ENCODE assay signal across 19 mouse cellular contexts in the genomic region with DNA sequence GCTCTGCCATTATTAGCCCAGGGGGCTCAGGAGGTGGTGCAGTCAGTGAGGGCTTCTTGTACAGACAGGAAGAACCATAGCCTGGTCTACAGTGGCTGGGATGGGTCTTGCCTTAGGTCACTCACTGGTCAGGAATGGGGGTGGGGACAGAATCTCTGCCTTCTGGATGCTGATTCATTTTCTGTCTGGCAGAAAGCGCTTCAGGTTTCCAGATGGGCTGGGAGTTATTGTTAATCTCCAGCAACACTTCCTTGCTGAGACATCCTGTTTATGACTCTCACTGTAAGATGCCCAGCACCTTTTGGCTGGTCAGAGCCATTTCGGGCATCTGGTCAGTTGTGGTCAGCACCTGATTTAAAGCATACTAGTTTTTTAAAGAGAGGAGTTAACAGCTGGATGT. TPM values are rescaled to one million over a fixed set of nuclear protein-coding genes. Genes with fewer than 3 reads are reported as not detected.
DNase-seq lines count a peak whose midpoint lies in the region; ATAC-seq and TF ChIP-seq lines count a peak whose summit lies in the region.
"Had no signal": no experiment of that assay in that cellular context is flagged by ENCODE, and none has a peak within 500 bp of the region (broad histone marks: within the 10 kb centered on the region; RNA-seq: fewer than 3 reads in every experiment).

No protein-coding gene starts in this region.

- TF ChIP-seq CTCF in embryonic fibroblast, embryonic 13.5 days (IDR thresholded peaks at IDR 0.05; ENCODE audit: borderline replicate concordance, insufficient read depth, low read length): no peak

- no peak overlapping the region for H3K27ac ChIP-seq in lung, embryonic 16.5 days (ENCODE audit: low read length)
- H3K27ac ChIP-seq in embryonic fibroblast, embryonic 13.5 days (ENCODE audit: insufficient read depth, low read length): peak overlapping the region; percentile 30; the same call in 1 of the 2 replicates
- H3K27ac ChIP-seq: heart, embryonic 13.5 days; hindbrain, embryonic 15.5 days; liver, embryonic 13.5 days had no signal

- no peaks in the 10 kb centered on the region for H3K4me1 ChIP-seq in lung, embryonic 16.5 days (replicated peaks; ENCODE audit: control insufficient read depth, insufficient read depth, low read length)
- 0 out of 2 replicates have a peak, but pooled peaks cover 3% of the 10 kb centered on the region for H3K4me1 ChIP-seq in embryonic fibroblast, embryonic 13.5 days (ENCODE audit: control insufficient read depth, insufficient read depth, low read length)
- H3K4me1 ChIP-seq: heart, embryonic 13.5 days; hindbrain, embryonic 15.5 days; liver, embryonic 13.5 days had no signal

- H3K9ac ChIP-seq in lung, embryonic 16.5 days (ENCODE audit: low read length): no peak overlapping the region
- H3K9ac ChIP-seq: heart, embryonic 13.5 days; hindbrain, embryonic 15.5 days; liver, embryonic 13.5 days had no signal

- ATAC-seq in lung, embryonic 16.5 days (ENCODE audit: low read depth): peak; percentile 47; the same call in 1 of the 2 replicates
- ATAC-seq: forebrain, embryonic 16.5 days; intestine, postnatal 0 days; midbrain, embryonic 16.5 days had no signal

- H3K9me3 ChIP-seq in lung, embryonic 16.5 days (ENCODE audit: control insufficient read depth, low read length): no peaks in the 10 kb centered on the region
- H3K9me3 ChIP-seq: heart, embryonic 13.5 days; hindbrain, embryonic 15.5 days; liver, embryonic 13.5 days had no signal

- peak; percentile 24 for DNase-seq in adrenal gland, postnatal 14 days
- no peak for DNase-seq in adrenal gland, adult 18-20 months (ENCODE audit: low spot score in 2 of 2)
- DNase-seq in kidney, adult 9 months: peak; percentile 43
- no peak for DNase-seq in kidney, adult 11 months
- no peak for DNase-seq in lung, postnatal 4 days
- DNase-seq in spleen, adult 18-20 months: no peak
- DNase-seq: B cell, adult 2 months; cerebellum, postnatal 14 days; liver, embryonic 13.5 days; right cerebral cortex, postnatal 14 days; thymus, postnatal 36 days had no signal

- WGBS in lung, embryonic 16.5 days: 54% methylated on average over 2 of the region's 2 CpGs

- no peak overlapping the region for H3K4me3 ChIP-seq in lung, embryonic 16.5 days (ENCODE audit: low read length)
- no peak overlapping the region for H3K4me3 ChIP-seq in embryonic fibroblast, embryonic 13.5 days (ENCODE audit: insufficient read depth, low read length)
- H3K4me3 ChIP-seq: erythroblast, embryonic 14.5 days; heart, embryonic 13.5 days; hindbrain, embryonic 15.5 days; liver, embryonic 13.5 days had no signal

- no peak for TF ChIP-seq POLR2A in embryonic fibroblast, embryonic 13.5 days (IDR thresholded peaks at IDR 0.05; ENCODE audit: low read depth, low read length)

- H3K27me3 ChIP-seq in lung, embryonic 16.5 days (ENCODE audit: control insufficient read depth, insufficient read depth, low read depth, low read length): no peaks in the 10 kb centered on the region
- H3K27me3 ChIP-seq: heart, embryonic 13.5 days; hindbrain, embryonic 15.5 days; liver, embryonic 13.5 days had no signal

- no peak overlapping the region for H3K4me2 ChIP-seq in lung, embryonic 16.5 days (ENCODE audit: low read depth, low read length)
- H3K4me2 ChIP-seq: heart, embryonic 13.5 days; hindbrain, embryonic 15.5 days; liver, embryonic 13.5 days had no signal

- H3K36me3 ChIP-seq in lung, embryonic 16.5 days (ENCODE audit: control insufficient read depth, insufficient read depth, low read length): peaks cover 5% of the 10 kb centered on the region; the same call in 1 of the 2 replicates

RNA-seq across cellular contexts. Expression of a gene that starts 55.8 kb away (rescaled TPM):
- 43.3 and 45.7 TPM in 2 replicates for total RNA-seq in adrenal gland, postnatal 14 days (2021)
- total RNA-seq in adrenal gland, adult 18-20 months (2021): 10 to 100 TPM; 56.1 to 56.8 TPM
- 15.2 and 16.0 TPM in 2 replicates for polyA plus RNA-seq in lung, embryonic 16.5 days (2015; fragmentation: Nextera tagmentation; extraction: Ambion mirVana)
- polyA plus RNA-seq in embryonic fibroblast, embryonic 13.5 days (2011; ENCODE audit: insufficient read length, low read depth, missing spikeins): 190 and 401 TPM in 2 replicates

Comparison
In these comparisons a context has a peak if more than half of its experiments do, and no peak if none do; other contexts are left out.
1. DNase-seq: peak in adrenal gland, postnatal 14 days (single experiment) and kidney, adult 9 months (single experiment); none in adrenal gland, adult 18-20 months (0 of 2), kidney, adult 11 months (single experiment), lung, postnatal 4 days (0 of 2) and spleen, adult 18-20 months (0 of 2).